Mouse (Mus musculus): ENCODE measurements around the gene Ttyh1. TPM values are rescaled to one million over a fixed set of nuclear protein-coding genes. Genes with fewer than 3 reads are reported as not detected.

Gene Ttyh1
- total and polyA plus RNA-seq, 2 experiments from 2014 or later, result 0.45 to 5.0 TPM

GRCm38 (mm10) chr7:4123732-4124131 is 4.5 kb downstream of the Ttyh1 start:
- no peak overlapping the region for H3K9ac ChIP-seq (replicated peaks; ENCODE audit: low read depth, low read length)
- H3K27ac ChIP-seq (ENCODE audit: low read depth), result no peak overlapping the region
- H3K9me3 ChIP-seq (replicated peaks; ENCODE audit: control insufficient read depth, low read length), result no peaks in the 10 kb centered on the region
- peaks cover 20% of the 10 kb centered on the region for H3K27me3 ChIP-seq (ENCODE audit: control insufficient read depth, insufficient read depth, low read length)
- WGBS, result 89% methylated on average over 1 of the region's 1 CpGs
- no peaks in the 10 kb centered on the region for H3K36me3 ChIP-seq (replicated peaks; ENCODE audit: control insufficient read depth, insufficient read depth, low read length)
- no peak for TF ChIP-seq CTCF (IDR thresholded peaks at IDR 0.05; ENCODE audit: low read depth)
- no peak for TF ChIP-seq EP300 (IDR thresholded peaks at IDR 0.05; ENCODE audit: low read depth)
- H3K4me3 ChIP-seq (ENCODE audit: low read depth, low read length), result no peak overlapping the region
- H3K4me1 ChIP-seq (ENCODE audit: control insufficient read depth, insufficient read depth), result peaks cover 11% of the 10 kb centered on the region; the same call in 1 of the 2 replicates
- DNase-seq (ENCODE audit: low spot score) (peak; percentile 65), ATAC-seq (ENCODE audit: insufficient read depth, low read depth) (peak; percentile 53)
- H3K4me2 ChIP-seq (ENCODE audit: low read depth, low read length), result no peak overlapping the region

GRCm38 (mm10) chr7:4124315-4124759 is 5.1 kb downstream of the Ttyh1 start:
- ATAC-seq (ENCODE audit: insufficient read depth, low read depth), result peak; percentile 27
- WGBS, result 6% methylated on average over 10 of the region's 10 CpGs

GRCm38 (mm10) chr7:4124856-4125255 is 5.6 kb downstream of the Ttyh1 start:
- no peak for ATAC-seq (ENCODE audit: insufficient read depth, low read depth)
- H3K9me3 ChIP-seq (replicated peaks; ENCODE audit: control insufficient read depth, low read length), result no peaks in the 10 kb centered on the region
- no peak overlapping the region for H3K9ac ChIP-seq (replicated peaks; ENCODE audit: low read depth, low read length)
- no peak for DNase-seq (ENCODE audit: low spot score)
- H3K27ac ChIP-seq (ENCODE audit: low read depth), result no peak overlapping the region
- no peaks in the 10 kb centered on the region for H3K36me3 ChIP-seq (replicated peaks; ENCODE audit: control insufficient read depth, insufficient read depth, low read length)
- H3K27me3 ChIP-seq (ENCODE audit: control insufficient read depth, insufficient read depth, low read length), result peaks cover 9% of the 10 kb centered on the region
- no peak overlapping the region for H3K4me2 ChIP-seq (ENCODE audit: low read depth, low read length)
- WGBS, result 24% methylated on average over 5 of the region's 5 CpGs
- peaks cover 11% of the 10 kb centered on the region; the same call in 1 of the 2 replicates for H3K4me1 ChIP-seq (ENCODE audit: control insufficient read depth, insufficient read depth)
- H3K4me3 ChIP-seq (ENCODE audit: low read depth, low read length), result no peak overlapping the region
- TF ChIP-seq EP300 (IDR thresholded peaks at IDR 0.05; ENCODE audit: low read depth), result no peak
- TF ChIP-seq CTCF (IDR thresholded peaks at IDR 0.05; ENCODE audit: low read depth), result no peak

More at GRCm38 (mm10) chr7:4124315-4124759, 5.1 kb downstream of the Ttyh1 start:
- no peaks in the 10 kb centered on the region for H3K36me3 ChIP-seq (replicated peaks; ENCODE audit: control insufficient read depth, insufficient read depth, low read length)
- no peak overlapping the region for H3K27ac ChIP-seq (ENCODE audit: low read depth)
- H3K9ac ChIP-seq (replicated peaks; ENCODE audit: low read depth, low read length), result no peak overlapping the region
- H3K4me3 ChIP-seq (ENCODE audit: low read depth, low read length), result no peak overlapping the region
- TF ChIP-seq CTCF (IDR thresholded peaks at IDR 0.05; ENCODE audit: low read depth) (0 out of 2 replicates have a peak, but pooled peaks have one; percentile 4), EP300 (IDR thresholded peaks at IDR 0.05; ENCODE audit: low read depth) (no peak)
- no peaks in the 10 kb centered on the region for H3K9me3 ChIP-seq (replicated peaks; ENCODE audit: control insufficient read depth, low read length)
- H3K4me1 ChIP-seq (ENCODE audit: control insufficient read depth, insufficient read depth), result peaks cover 11% of the 10 kb centered on the region; the same call in 1 of the 2 replicates
- peak; percentile 34 for DNase-seq (ENCODE audit: low spot score)
- no peak overlapping the region for H3K4me2 ChIP-seq (ENCODE audit: low read depth, low read length)
- peaks cover 14% of the 10 kb centered on the region for H3K27me3 ChIP-seq (ENCODE audit: control insufficient read depth, insufficient read depth, low read length)

- H3K9me3 ChIP-seq (replicated peaks; ENCODE audit: control insufficient read depth, low read length), result no peaks in the 10 kb centered on the region
- ATAC-seq (ENCODE audit: insufficient read depth, low read depth), result no peak
- H3K4me3 ChIP-seq (ENCODE audit: low read depth, low read length), result no peak overlapping the region
- H3K36me3 ChIP-seq (replicated peaks; ENCODE audit: control insufficient read depth, insufficient read depth, low read length), result no peaks in the 10 kb centered on the region
- H3K27ac ChIP-seq (ENCODE audit: low read depth), result no peak overlapping the region
- 22% methylated on average over 9 of the region's 9 CpGs for WGBS
- H3K9ac ChIP-seq (replicated peaks; ENCODE audit: low read depth, low read length), result no peak overlapping the region
- H3K4me1 ChIP-seq (ENCODE audit: control insufficient read depth, insufficient read depth), result peaks cover 11% of the 10 kb centered on the region; the same call in 1 of the 2 replicates
- 0 out of 2 replicates have a peak, but pooled peaks cover 5% of the 10 kb centered on the region for H3K27me3 ChIP-seq (ENCODE audit: control insufficient read depth, insufficient read depth, low read length)
- no peak for DNase-seq (ENCODE audit: low spot score)
- no peak overlapping the region for H3K4me2 ChIP-seq (ENCODE audit: low read depth, low read length)
- TF ChIP-seq EP300 (IDR thresholded peaks at IDR 0.05; ENCODE audit: low read depth), result no peak
- no peak for TF ChIP-seq CTCF (IDR thresholded peaks at IDR 0.05; ENCODE audit: low read depth)
These were observed 6.1 kb downstream of the Ttyh1 start for GRCm38 (mm10) chr7:4125306-4125705.

- H3K27ac ChIP-seq (ENCODE audit: low read depth), result no peak overlapping the region
- no peaks in the 10 kb centered on the region for H3K36me3 ChIP-seq (replicated peaks; ENCODE audit: control insufficient read depth, insufficient read depth, low read length)
- H3K9ac ChIP-seq (replicated peaks; ENCODE audit: low read depth, low read length), result no peak overlapping the region
- no peak for DNase-seq (ENCODE audit: low spot score)
- no peak overlapping the region for H3K4me2 ChIP-seq (ENCODE audit: low read depth, low read length)
- peaks cover 11% of the 10 kb centered on the region; the same call in 1 of the 2 replicates for H3K4me1 ChIP-seq (ENCODE audit: control insufficient read depth, insufficient read depth)
- H3K9me3 ChIP-seq (replicated peaks; ENCODE audit: control insufficient read depth, low read length), result no peaks in the 10 kb centered on the region
- no peak for ATAC-seq (ENCODE audit: insufficient read depth, low read depth)
- no peaks in the 10 kb centered on the region for H3K27me3 ChIP-seq (ENCODE audit: control insufficient read depth, insufficient read depth, low read length)
- no peak overlapping the region for H3K4me3 ChIP-seq (ENCODE audit: low read depth, low read length)
- 80% methylated on average over 11 of the region's 11 CpGs for WGBS
- TF ChIP-seq CTCF (IDR thresholded peaks at IDR 0.05; ENCODE audit: low read depth) (no peak), EP300 (IDR thresholded peaks at IDR 0.05; ENCODE audit: low read depth) (no peak)
These were observed 8.0 kb downstream of the Ttyh1 start for GRCm38 (mm10) chr7:4126992-4127785.

Data from heart, postnatal 0 days (tissue).